Mouse (Mus musculus) E14TG2a.4 (cell line): ENCODE data around the gene Myoz1.
"Not testable (repeated sequence)": the region's sequence is repeated elsewhere in the genome, so short reads cannot be mapped to it uniquely, and the experiment has no call there.

Experiments
- H3K27me3 ChIP-seq: 2 replicates; pipeline ENCODE4 v1.6.1; 2014; ENCODE audit warnings: low read length, control low read depth; ENCODE audit not compliant: insufficient read depth
- H3K36me3 ChIP-seq: 2 replicates; pipeline ENCODE4 v1.6.1; 2014; ENCODE audit warnings: low read length, control low read depth; ENCODE audit not compliant: insufficient read depth
- H3K4me1 ChIP-seq: replicated peaks from 2 replicates; pipeline ENCODE4 v1.6.1; 2014; ENCODE audit warnings: low read depth, low read length, control low read depth
- H3K4me3 ChIP-seq: replicated peaks from 2 replicates; pipeline ENCODE4 v1.5.1; 2014; ENCODE audit warnings: mild to moderate bottlenecking, low read length
- H3K9me3 ChIP-seq: 2 replicates; pipeline ENCODE4 v1.6.1; 2014; ENCODE audit warnings: low read length, control low read depth
- CTCF ChIP-seq: conservative IDR thresholded peaks from 2 replicates; pipeline ENCODE4 v1.5.1; 2014; ENCODE audit warnings: low read length
- NANOG ChIP-seq: IDR thresholded peaks from 2 replicates; pipeline ENCODE4 v1.6.1; 2014; ENCODE audit warnings: borderline replicate concordance, low read length, mixed read lengths
- POU5F1 ChIP-seq: IDR thresholded peaks from 2 replicates; pipeline ENCODE4 v1.6.1; 2014; ENCODE audit warnings: low read length, borderline replicate concordance

Gene Myoz1

DNA sequence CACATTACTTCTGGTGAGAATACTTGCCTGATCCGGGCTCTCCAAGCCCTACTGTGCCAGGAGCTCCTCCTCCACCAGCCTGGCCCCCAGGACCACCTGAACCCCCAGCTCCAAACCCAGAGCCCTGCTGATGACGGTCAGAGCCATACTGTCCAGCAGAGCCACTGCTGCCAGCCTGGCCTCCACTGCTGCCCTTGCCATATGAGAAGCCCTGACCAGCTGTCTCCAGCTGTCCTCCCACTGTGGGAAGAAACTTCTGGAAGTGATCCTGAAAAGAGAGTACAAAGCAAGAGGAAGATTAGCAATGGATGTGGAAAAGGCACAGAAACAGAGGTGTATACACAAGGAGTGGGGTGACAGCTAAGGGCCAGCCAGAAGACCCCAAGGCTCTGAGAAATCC is 5.3 kb downstream of the Myoz1 start:
- H3K27me3 ChIP-seq, result peaks cover 3% of the 10 kb centered on the region; the same call in 1 of the 2 replicates
- H3K9me3 ChIP-seq, result no peaks in the 10 kb centered on the region
- TF ChIP-seq NANOG, result no peak
- TF ChIP-seq CTCF, result no peak
- no peak for TF ChIP-seq POU5F1
- H3K36me3 ChIP-seq, result no peaks in the 10 kb centered on the region
- H3K4me1 ChIP-seq, result peaks cover 11% of the 10 kb centered on the region
- no peak overlapping the region for H3K4me3 ChIP-seq

GRCm38 (mm10) chr14:20646381-20646780 is 10.0 kb downstream of the Myoz1 start:
- TF ChIP-seq POU5F1, result no peak
- no peak for TF ChIP-seq NANOG
- TF ChIP-seq CTCF, result no peak
- Histone ChIP-seq H3K4me3 (no peak overlapping the region), H3K27me3 (no peaks in the 10 kb centered on the region), H3K4me1 (peaks cover 20% of the 10 kb centered on the region), H3K9me3 (no peaks in the 10 kb centered on the region), H3K36me3 (peaks cover 5% of the 10 kb centered on the region; the same call in 1 of the 2 replicates)

DNA sequence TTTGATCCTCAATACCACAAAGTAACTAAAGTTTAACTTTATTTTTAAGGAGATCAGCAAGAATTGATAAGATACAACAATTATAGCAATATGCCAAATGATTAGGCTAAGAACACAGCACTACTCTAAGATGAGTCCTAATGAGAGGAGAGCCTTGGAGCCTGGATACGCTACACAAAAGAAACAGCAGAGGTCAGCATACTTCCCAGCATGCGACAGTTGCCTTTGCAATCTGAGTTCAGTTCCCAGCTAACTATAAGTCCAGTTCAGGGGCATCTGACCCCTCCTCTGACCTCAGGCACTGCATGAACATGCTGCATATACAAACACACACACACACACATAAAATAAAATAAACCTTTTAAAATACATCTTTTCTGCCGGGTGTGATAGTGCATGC is 10.8 kb downstream of the Myoz1 start:
- TF ChIP-seq NANOG, result no peak
- TF ChIP-seq CTCF, result peak; percentile 25
- TF ChIP-seq POU5F1, result no peak
- Histone ChIP-seq H3K36me3 (peaks cover 5% of the 10 kb centered on the region; the same call in 1 of the 2 replicates), H3K27me3 (no peaks in the 10 kb centered on the region), H3K4me1 (peaks cover 15% of the 10 kb centered on the region), H3K4me3 (no peak overlapping the region), H3K9me3 (no peaks in the 10 kb centered on the region)

GRCm38 (mm10) chr14:20641438-20641875 is 14.9 kb downstream of the Myoz1 start:
- peak overlapping the region; percentile 94 for H3K4me3 ChIP-seq
- H3K27me3 ChIP-seq, result no peaks in the 10 kb centered on the region
- peaks cover 37% of the 10 kb centered on the region for H3K4me1 ChIP-seq
- H3K36me3 ChIP-seq, result peaks cover 5% of the 10 kb centered on the region; the same call in 1 of the 2 replicates
- TF ChIP-seq CTCF, result no peak
- TF ChIP-seq NANOG, result no peak
- no peak for TF ChIP-seq POU5F1
- no peaks in the 10 kb centered on the region for H3K9me3 ChIP-seq

GRCm38 (mm10) chr14:20640644-20641437 is 15.5 kb downstream of the Myoz1 start, which contains the start of gene Usp54:
Gene Usp54 (minus strand): TSS chr14:20641063.
- peaks cover 5% of the 10 kb centered on the region; the same call in 1 of the 2 replicates for H3K36me3 ChIP-seq
- no peaks in the 10 kb centered on the region for H3K9me3 ChIP-seq
- TF ChIP-seq CTCF (no peak), POU5F1 (no peak), NANOG (no peak)
- H3K27me3 ChIP-seq, result no peaks in the 10 kb centered on the region
- peak within 1 kb of the TSS; percentile 94 for H3K4me3 ChIP-seq
- H3K4me1 ChIP-seq, result peaks cover 38% of the 10 kb centered on the region

DNA sequence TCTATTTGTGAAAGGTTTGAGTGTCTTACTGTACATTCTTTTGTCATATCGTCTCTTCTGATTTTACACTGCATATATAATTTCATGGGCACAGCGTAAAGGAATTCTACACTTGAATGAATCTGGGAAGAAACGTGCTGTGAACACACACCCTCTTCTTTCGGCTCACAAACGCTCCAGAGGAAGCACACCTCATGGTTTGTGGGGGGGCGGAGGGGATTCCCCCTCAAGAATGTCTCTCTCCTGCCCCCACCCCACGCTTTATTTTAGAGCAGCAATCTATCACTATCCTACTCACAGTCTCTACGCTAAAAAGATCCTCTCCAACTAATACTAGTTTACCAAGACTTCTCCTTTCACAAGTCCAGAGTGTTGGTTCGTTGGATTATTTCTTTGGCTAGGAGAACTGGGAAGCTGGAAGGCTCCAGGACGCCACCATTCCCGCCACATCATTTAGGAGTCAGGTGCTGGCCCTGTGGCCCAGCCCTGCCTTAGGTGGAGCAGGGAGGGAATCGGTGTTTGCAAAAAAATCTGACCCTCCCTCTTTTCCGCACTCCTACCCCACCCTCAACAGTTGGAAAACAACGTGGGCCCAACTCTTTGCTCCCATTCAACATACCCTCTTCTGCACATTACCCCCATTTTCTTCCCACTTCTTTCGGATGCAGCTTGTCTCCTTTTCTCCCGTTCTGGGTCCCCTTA is 16.3 kb downstream of the Myoz1 start:
- Histone ChIP-seq H3K27me3 (no peaks in the 10 kb centered on the region), H3K9me3 (no peaks in the 10 kb centered on the region), H3K4me3 (peak overlapping the region; percentile 94), H3K36me3 (peaks cover 9% of the 10 kb centered on the region; the same call in 1 of the 2 replicates), H3K4me1 (peaks cover 45% of the 10 kb centered on the region)
- no peak for TF ChIP-seq NANOG
- no peak for TF ChIP-seq CTCF
- no peak for TF ChIP-seq POU5F1

DNA sequence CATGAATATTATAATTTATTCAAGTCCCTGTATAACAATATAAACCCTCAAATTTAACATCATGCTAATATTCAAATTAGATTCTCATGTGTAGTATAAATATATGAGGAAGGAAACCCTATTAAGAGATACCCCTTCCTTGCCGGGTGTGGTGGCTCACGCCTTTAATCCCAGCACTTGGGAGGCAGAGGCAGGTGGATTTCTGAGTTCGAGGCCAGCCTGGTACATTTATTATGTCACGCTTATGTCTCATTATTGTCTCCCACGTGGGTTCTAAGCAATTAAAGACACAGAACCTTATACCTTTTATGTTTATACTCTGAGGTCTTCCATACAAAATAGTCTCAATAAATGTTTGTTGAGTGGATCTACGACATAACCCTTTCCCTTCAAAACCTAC is 17.6 kb downstream of the Myoz1 start:
- H3K9me3 ChIP-seq, result no peaks in the 10 kb centered on the region
- H3K36me3 ChIP-seq, result peaks cover 9% of the 10 kb centered on the region; the same call in 1 of the 2 replicates
- TF ChIP-seq CTCF (no peak), POU5F1 (no peak), NANOG (no peak)
- H3K4me3 ChIP-seq, result peak overlapping the region; percentile 94; the same call in 1 of the 2 replicates
- H3K4me1 ChIP-seq, result peaks cover 45% of the 10 kb centered on the region
- no peaks in the 10 kb centered on the region for H3K27me3 ChIP-seq

DNA sequence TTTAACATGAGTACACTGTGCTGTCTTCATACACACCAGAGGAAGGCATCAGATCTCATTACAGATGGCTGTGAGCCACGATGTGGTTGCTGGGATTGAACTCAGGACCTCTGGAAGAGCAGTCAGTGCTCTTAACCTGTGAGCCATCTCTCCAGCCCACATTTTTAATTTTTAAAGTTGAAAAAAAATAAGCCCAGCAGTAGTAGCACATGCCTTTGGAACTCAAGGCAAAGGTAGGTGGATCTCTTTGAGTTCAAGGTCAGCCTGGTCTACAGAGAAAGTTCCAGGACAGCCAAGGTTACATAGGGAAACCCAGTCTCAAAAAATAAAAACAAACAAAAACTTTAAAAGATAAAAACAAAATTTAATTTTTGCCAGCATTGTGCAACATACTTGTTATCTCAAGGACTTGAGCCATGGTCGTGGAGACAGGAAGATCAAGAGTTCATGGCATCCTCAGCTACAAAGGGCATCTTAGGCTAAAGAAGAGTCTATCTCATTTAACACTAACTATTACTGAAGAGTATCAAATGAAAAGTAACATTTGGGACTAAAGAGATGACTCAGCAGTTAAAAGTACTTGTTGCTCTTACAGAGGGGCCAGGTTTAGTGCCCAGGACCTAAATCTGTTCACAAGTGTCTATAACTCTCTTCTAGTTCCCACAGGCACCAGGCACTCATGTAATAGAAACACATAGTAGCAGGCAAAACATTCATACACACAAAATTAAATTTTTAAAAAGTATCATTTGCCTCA is 18.3 kb downstream of the Myoz1 start:
- H3K9me3 ChIP-seq, result no peaks in the 10 kb centered on the region
- TF ChIP-seq NANOG (no peak), POU5F1 (no peak)
- no peaks in the 10 kb centered on the region for H3K27me3 ChIP-seq
- 0 out of 2 replicates have a peak, but pooled peaks cover 5% of the 10 kb centered on the region for H3K36me3 ChIP-seq
- no peak overlapping the region for H3K4me3 ChIP-seq
- H3K4me1 ChIP-seq, result peaks cover 45% of the 10 kb centered on the region

- H3K4me1 ChIP-seq, result peaks cover 35% of the 10 kb centered on the region
- H3K27me3 ChIP-seq, H3K9me3 ChIP-seq, H3K4me3 ChIP-seq, H3K36me3 ChIP-seq: not testable (repeated sequence)
Observed at GRCm38 (mm10) chr14:20636968-20637367, 19.4 kb downstream of the Myoz1 start.
